Mouse (Mus musculus) adrenal gland, adult 18-20 months (tissue): ENCODE data around the gene Gmfb. TPM values are rescaled to one million over a fixed set of nuclear protein-coding genes. Genes with fewer than 3 reads are reported as not detected.

Experiments
- DNase-seq, 2 experiments: peaks; one replicate each; pipeline ENCODE4 v3.0.0; 2021 to 2022; ENCODE audit warnings: low spot score in 2 of 2
- total RNA-seq, 2 experiments: library from RNA; stranded (reverse); gene quantifications; 1 replicate in 1 of 2; 2 replicates in 1 of 2; pipeline ENCODE4 v1.2.3; 2021

Gmfb gene
- total RNA-seq, 2 experiments from 2014 or later = 110 to 117 TPM

GRCm38 (mm10) chr14:46803791-46804190 lies 18.3 kb downstream of the Gmfb start:
- DNase-seq = no peak

GRCm38 (mm10) chr14:46803259-46803658 lies 18.8 kb downstream of the Gmfb start:
- no peak for DNase-seq

DNA sequence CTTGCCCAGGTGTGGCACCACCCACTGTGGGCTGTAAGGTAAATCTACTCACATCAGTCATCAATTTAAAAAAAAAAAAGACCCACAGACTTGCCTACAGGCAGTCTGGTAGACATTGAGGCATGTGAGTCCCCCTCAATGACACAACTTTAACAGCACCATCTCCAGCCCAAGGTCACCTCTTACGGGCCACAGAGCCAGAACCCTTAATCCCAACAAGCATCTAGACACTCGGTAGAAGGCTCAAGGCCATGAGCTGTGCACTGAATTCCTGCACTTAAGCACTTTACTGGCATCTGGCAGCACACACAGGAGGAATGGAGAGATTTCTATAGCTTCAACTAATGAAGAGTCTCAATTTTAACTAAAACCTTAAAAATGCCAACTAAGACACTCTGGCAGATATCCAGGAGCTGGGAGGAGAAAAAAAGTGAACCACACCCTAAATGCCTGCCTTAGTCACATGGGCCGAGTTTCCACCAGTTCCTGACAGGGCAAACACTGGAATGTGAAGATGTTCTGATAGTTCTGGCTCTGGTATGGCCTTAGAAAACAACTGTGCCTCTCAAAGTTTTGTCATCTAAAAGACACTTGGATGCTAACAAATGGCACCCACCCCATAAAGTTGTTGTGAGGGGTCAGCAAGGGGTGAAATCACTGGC lies 21.2 kb downstream of the Gmfb start:
- no peak for DNase-seq

DNA sequence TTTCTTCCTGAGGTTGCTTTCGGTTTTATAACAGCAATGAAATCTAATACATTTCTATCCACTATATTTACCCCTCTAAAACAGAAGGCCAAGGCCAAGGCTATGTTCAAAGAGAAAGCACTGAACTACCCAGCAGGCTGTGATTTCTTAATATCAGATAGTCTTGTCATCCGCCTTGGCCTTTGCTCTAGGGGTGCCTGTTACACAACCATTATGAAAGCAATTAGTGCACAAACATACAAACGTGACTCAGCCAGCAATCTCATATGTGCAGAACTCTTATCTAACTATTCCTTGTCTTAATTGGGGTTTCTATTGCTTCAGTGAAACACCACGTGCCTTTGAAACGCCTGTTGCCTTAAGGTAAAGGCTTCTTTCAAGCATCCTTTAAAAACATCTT lies 27.9 kb downstream of the Gmfb start:
- peak in 1 of 2 experiments; percentile 40 for DNase-seq

- DNase-seq = no peak
Measured at GRCm38 (mm10) chr14:46790723-46791122, 31.3 kb downstream of the Gmfb start.

DNA sequence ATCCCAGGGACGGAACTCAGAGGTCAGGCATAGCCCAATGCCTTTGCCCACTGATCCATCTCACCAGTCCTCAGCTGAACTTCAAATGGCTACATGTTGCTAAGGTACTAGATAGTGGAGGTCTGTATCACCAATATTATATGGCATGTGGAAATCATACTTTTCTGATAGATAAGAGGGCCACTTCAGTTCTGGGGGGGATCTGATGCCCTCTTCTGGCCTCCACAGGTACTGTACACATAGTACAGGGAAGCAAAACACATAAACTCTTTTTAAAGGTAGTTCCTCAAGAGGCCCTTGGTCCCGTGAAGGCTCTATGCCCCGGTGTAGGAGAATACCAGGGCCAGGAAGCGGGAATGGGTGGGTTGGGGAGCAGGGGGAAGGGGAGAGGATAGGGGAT lies 31.7 kb downstream of the Gmfb start:
- no peak for DNase-seq

DNA sequence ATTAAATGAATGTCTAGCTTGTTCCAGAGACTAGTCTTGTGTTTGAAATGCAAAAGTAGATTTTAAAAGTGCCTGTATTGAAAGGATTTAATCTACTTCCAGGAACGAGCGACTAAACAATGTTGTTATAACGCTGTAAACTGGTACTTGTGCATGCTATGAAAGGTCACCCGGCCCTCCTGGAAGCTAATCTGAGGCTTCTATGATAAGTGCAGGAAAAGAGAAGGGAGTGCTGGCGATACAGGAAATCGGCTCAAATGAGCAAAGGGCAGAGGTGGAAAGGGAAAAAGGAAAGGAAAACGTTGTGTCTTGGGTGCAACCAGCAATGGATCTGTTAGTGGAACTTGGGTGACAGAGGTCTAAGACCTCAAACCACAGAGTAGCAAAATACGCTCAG lies 33.5 kb downstream of the Gmfb start:
- no peak for DNase-seq

DNA sequence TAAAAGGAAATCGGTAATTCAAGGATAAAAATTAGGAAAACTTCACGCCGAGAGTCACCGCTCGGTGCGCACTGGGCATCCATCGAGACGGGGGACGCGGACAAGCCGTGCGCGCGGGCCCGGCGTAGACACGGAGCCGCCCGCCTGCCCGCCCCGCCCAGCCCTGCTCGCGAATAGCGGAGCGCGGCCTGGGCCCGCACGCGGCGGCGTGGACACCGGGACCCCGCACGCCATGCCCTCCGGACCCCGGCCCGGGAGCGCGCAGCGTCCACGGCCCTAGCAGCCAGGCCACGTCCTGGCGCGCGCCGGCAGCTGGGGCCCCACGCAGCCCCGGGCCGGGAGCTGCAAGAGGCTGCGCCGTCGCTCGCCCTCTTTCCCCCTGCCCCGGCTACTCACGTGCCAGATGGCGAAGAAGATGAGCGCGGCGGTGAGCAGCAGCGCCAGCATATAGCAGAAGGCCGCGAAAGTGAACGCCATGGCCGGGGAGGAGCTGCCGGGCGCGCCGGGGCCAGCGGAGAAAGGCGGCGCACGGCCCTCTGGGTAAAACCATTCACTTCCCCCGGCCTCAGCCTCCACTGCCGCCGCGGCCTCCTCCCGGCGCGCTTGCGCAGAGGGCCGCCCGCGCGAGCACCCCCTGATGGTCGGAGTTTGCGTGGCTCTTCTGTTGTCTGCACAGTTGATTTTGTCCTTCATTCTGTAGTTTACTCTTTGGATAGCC lies 34.1 kb downstream of the Gmfb start, which contains the start of gene Cnih1:
Gene Cnih1, minus strand, starts transcription at position 625 of the 718 bp plus-strand sequence.
- peak; percentile 93 to 95 for DNase-seq

DNA sequence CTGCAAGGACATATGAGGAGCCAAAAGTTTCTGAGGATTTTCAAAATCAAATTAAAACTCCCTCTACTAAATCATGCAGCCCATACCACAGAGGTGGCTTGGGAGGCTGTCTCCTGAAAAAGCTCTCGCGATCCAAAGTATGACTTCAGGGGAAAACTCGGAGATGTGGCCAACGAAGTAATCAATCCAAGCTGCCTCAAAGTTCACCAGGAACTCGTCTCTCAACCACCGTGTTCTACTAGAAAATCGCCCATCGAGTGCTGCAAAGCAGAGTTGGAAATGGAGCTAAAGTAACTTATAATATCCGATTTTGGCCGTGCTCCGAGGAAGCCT lies 34.6 kb downstream of the Gmfb start:
- no peak for DNase-seq

- no peak for DNase-seq
Measured at GRCm38 (mm10) chr14:46785247-46785646, 36.8 kb downstream of the Gmfb start.

DNA sequence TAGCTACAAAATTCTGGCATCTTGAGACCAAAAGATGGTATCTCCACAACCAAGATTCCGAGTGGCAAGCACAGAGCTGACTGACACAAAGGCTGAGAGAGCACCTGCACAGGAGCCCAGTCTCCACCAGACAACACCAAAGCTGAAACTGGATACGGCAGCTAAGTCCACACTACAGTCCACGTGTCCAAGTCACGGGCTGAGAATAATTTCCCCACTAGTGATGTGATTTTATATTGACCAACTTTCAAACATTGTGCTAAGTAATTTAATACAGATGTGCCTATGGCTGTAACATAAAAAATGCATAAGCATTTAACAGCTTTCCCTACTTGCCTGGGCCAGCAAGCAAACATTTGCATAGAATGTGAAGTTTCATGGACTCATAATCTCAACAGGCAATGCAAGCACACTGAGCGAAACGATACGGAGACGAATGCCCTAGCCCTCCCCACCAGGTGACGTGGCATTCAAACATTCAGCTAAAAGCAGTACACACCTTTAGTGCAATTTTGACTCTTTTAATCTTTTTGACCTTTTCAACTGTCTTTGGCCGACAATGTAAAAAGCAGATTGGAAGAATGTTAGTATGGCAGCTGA lies 38.6 kb downstream of the Gmfb start:
- no peak for DNase-seq

DNA sequence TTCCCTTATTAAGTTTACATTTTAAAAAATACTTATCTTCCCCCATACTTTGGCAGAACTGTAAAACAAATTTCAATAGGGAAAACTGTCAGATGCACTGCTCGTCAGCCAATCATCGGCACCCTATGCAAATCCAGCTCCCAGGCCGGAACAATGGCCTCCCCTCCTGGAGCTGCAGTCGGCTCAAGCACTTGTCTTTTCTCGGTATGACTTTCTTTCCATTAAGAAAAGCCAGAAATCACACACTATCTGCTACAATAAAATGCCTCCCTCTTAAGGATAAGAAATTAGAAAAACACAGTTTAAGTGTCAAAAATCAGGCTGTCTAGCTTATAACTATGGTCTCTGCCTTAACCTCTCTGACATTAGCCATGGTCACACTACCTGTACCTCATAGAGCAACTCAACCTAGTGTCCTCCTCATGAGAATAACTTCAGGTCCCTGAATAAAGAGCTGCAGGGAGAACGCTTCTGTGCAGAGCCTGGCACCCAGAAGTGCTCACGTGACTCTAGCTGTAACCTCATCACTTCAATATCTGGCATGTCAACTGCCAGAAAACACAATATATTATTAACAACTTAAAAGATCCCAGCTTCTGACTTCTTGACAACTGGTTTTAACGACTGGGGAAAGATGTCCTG lies 39.7 kb downstream of the Gmfb start:
- no peak for DNase-seq

DNA sequence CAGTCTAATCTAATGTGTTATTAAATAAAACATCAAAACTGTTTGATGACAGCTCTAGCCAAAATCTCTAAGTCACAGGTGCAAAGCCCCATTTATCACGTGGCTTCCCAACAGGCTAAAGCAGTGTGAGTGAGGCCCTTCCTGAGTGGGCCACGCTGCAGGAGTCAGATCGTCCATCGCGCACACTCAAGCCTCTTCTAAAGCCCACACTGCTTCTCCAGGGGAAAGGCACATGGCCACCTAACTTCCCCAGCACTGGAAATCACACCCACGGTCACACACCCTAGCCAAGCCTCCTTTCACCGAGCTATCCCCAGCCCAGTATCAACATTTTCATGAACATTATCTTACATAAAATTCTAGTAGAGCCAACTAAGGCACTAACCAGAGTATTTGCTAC lies 41.0 kb downstream of the Gmfb start:
- DNase-seq = no peak

- no peak for DNase-seq
Measured at GRCm38 (mm10) chr14:46779217-46779616, 42.8 kb downstream of the Gmfb start.

GRCm38 (mm10) chr14:46778756-46779155 lies 43.3 kb downstream of the Gmfb start:
- DNase-seq = no peak

- no peak for DNase-seq
Measured at GRCm38 (mm10) chr14:46770036-46770435, 52.0 kb downstream of the Gmfb start.

GRCm38 (mm10) chr14:46767116-46767515 lies 54.9 kb downstream of the Gmfb start:
- DNase-seq = peak in 1 of 2 experiments; percentile 4

DNA sequence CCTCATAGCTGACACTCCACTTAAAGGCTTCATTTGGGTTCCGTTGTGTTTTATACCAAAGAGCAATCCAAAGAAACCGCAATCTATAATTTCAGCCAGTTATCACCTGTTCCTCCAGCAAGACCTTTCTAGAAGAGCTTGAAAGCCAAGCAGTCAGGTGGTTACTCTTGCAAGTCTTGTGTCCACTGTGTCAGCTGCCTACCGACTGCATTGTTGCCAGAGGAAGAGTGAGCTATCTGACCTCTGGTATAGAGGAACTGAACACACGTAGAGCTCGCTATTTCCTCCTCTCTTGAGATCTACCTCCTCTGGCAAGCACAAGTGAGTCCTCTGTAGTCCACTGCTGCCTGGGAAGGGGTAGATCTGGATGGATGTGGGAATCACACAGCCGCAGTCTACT lies 60.9 kb downstream of the Gmfb start:
- DNase-seq = no peak

- peak; percentile 81 to 86 for DNase-seq
Measured at GRCm38 (mm10) chr14:46760355-46761029, 61.5 kb downstream of the Gmfb start, which contains the start of gene Cdkn3. TSS of gene Cdkn3 (plus strand) at chr14:46760541.

DNA sequence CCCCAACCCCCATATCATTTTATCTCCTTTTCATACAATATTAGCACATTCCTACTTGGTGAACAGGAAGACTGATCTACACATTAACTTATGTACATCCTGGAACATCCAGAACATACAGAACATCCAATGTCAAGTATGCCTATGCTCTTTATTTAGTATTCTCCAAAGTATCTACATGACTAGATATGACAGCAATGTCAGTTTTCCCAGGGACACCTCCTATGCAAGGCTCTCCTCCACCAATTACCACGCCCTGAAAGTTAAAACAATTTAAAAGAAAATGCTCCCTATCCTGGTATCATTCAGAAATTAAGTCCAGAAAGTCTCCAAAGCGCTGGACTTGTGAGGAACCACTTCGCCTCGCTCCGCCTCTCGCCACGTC lies 62.1 kb downstream of the Gmfb start:
- no peak for DNase-seq
